Mouse (Mus musculus) midbrain, embryonic 13.5 days (tissue): Measurements from ENCODE around the gene Ntng2. TPM values are rescaled to one million over a fixed set of nuclear protein-coding genes. Genes with fewer than 3 reads are reported as not detected.
A peak's percentile ranks its signal among the peaks of the same experiment; 100 is the strongest.

Experiments
- ATAC-seq: fragments of 200-750 bp; cut with Nextera tagmentation; 2 replicates; pipeline ENCODE4 v1.8.0; 2017; ENCODE audit warnings: mild to moderate bottlenecking, moderate TSS enrichment, moderate library complexity
- H3K27ac ChIP-seq: fragments of 300-500 bp; sonication (generic); 2 replicates; pipeline ENCODE4 v1.5.1; 2015; ENCODE audit warnings: inconsistent platforms, mild to moderate bottlenecking, moderate library complexity
- H3K27me3 ChIP-seq: fragments of 300-500 bp; sonication (generic); 2 replicates; pipeline ENCODE4 v1.6.1; 2015; ENCODE audit warnings: mild to moderate bottlenecking, inconsistent platforms
- H3K36me3 ChIP-seq: fragments of 300-500 bp; sonication (generic); 2 replicates; pipeline ENCODE4 v1.6.1; 2015; ENCODE audit warnings: mild to moderate bottlenecking, inconsistent platforms
- H3K4me1 ChIP-seq: fragments of 300-500 bp; sonication (generic); replicated peaks from 2 replicates; pipeline ENCODE4 v1.6.1; 2015; ENCODE audit warnings: inconsistent platforms
- H3K4me2 ChIP-seq: fragments of 300-500 bp; sonication (generic); replicated peaks from 2 replicates; pipeline ENCODE4 v1.6.1; 2015; ENCODE audit warnings: moderate library complexity, mild to moderate bottlenecking, inconsistent platforms
- H3K4me3 ChIP-seq: fragments of 300-500 bp; sonication (generic); replicated peaks from 2 replicates; pipeline ENCODE4 v1.5.1; 2015; ENCODE audit warnings: mild to moderate bottlenecking, inconsistent platforms
- H3K9ac ChIP-seq: fragments of 300-500 bp; sonication (generic); replicated peaks from 2 replicates; pipeline ENCODE4 v1.6.1; 2015; ENCODE audit warnings: mild to moderate bottlenecking, inconsistent platforms
- H3K9me3 ChIP-seq: fragments of 300-500 bp; sonication (generic); 2 replicates; pipeline ENCODE4 v1.6.1; 2016; ENCODE audit warnings: mild to moderate bottlenecking, inconsistent platforms
- WGBS: fragments of 180-500 bp; shearing (Covaris S2); methylation state at CpG from one replicate; pipeline ENCODE4 v1.1.7; 2015; 5-methylcytosine and 5-hydroxymethylcytosine counted together
- polyA plus RNA-seq: library from polyadenylated mRNA; unstranded; fragments of >200 nt; fragmentation: Nextera tagmentation; extraction: Ambion mirVana; gene quantifications from 2 replicates; pipeline ENCODE4 v1.2.1, GENCODE M21; 2015

Ntng2 gene
- polyA plus RNA-seq, 1 experiment from 2014 or later = 15.6 TPM

DNA sequence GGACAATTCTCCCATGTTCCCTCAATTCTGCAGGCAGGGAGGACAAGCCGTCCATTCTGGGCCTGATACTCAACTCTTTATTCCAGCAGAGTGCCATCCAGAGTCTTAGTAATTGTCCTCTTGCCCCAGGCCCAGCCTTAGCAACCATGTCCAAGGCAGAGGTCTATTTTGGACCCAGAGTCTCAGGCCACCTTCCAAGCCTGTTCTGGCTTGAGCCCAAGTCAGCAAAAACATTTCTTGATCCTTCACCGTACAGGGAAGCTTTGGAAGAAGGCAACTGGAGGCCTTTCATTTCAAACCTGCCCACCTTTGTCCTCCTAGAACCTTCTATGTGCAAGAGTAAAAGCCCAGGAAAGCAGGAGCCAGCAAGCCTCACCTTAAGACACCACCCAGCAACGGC, 17.8 kb downstream of the Ntng2 start:
- 0 out of 2 replicates have a peak, but pooled peaks cover 1% of the 10 kb centered on the region for H3K27me3 ChIP-seq
- no peak overlapping the region for H3K27ac ChIP-seq
- ATAC-seq = no peak
- H3K4me3 ChIP-seq = no peak overlapping the region
- H3K9ac ChIP-seq = no peak overlapping the region
- 87% methylated on average over 3 of the region's 3 CpGs for WGBS
- H3K36me3 ChIP-seq = no peaks in the 10 kb centered on the region
- no peaks in the 10 kb centered on the region for H3K9me3 ChIP-seq
- H3K4me2 ChIP-seq = no peak overlapping the region
- H3K4me1 ChIP-seq = peaks cover 33% of the 10 kb centered on the region

DNA sequence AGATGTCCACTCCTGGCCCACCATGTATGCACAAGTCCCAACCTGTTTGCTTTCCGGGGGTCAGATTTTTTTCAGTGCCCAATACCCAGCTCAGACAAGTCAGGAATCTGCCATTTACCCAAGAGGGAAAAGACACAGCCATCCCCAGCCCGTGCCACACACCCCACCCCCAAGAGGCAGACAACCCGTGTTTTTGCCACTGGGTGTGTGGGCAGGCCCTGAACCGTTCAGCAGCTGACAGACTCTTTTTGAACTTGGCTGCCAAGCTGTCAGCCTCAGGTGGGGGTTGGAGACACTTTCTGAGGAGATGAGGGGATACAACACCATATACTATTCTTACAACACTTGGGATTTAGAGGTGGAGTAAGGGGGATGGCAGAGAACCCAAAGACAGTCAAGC, 18.8 kb downstream of the Ntng2 start:
- H3K9ac ChIP-seq = no peak overlapping the region
- H3K27ac ChIP-seq = no peak overlapping the region
- H3K27me3 ChIP-seq = no peaks in the 10 kb centered on the region
- 77% methylated on average over 4 of the region's 4 CpGs for WGBS
- no peak overlapping the region for H3K4me2 ChIP-seq
- ATAC-seq = no peak
- no peak overlapping the region for H3K4me3 ChIP-seq
- H3K4me1 ChIP-seq = peaks cover 35% of the 10 kb centered on the region
- H3K9me3 ChIP-seq = no peaks in the 10 kb centered on the region
- H3K36me3 ChIP-seq = no peaks in the 10 kb centered on the region

DNA sequence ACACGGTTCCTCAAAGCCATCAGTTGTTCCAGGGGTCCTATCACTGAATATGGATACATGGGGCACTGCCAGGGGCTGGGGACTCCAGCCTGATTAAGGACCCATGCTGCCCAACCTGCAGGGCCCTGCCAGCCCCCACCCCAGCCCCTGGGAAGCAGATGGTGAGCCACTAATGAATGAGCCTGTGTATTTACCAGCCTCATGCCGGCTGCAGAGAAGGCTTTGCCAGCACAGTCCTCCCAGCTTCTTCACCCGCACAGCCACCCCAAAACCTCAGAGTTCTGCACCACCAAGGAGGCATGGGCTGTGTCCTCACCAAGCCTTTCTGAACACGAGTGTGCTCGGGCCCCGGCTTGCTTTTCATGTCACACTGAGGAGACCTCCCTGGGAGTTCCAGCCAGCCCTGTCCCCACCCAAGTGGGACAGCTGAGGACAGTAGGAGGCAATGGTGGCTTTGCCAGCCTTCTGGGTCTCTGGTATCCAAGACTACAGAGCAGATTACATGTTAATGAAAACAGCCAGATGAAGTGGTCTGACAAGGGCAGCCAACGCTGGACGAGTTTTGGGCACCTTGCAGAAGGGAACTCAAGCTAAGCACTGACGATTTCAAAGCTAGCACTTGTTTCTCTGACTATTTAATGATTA, 22.5 kb downstream of the Ntng2 start:
- H3K36me3 ChIP-seq = no peaks in the 10 kb centered on the region
- H3K27ac ChIP-seq = no peak overlapping the region
- no peaks in the 10 kb centered on the region for H3K27me3 ChIP-seq
- no peak overlapping the region for H3K9ac ChIP-seq
- no peak overlapping the region for H3K4me3 ChIP-seq
- no peak overlapping the region for H3K4me2 ChIP-seq
- ATAC-seq = no peak
- 67% methylated on average over 9 of the region's 9 CpGs for WGBS
- H3K4me1 ChIP-seq = peaks cover 27% of the 10 kb centered on the region
- H3K9me3 ChIP-seq = no peaks in the 10 kb centered on the region

DNA sequence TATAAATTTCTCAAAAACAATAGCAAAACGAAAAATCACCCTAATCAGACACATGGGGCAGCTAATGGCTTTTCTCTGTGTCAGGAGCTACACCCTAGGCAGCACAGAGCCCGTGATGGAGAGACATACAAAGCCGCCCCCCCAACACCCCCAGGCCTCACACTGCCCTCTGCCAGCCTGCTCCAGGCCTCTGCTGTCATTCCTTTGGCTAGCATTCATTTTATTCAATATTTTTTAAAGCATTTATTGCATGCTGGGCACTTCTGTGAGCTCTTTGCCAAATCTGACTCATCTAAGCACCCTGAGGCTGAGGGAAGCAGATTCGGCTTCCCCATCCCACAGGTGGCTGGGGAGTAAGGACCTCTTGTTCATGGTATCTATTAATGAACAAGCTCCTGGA, 26.1 kb downstream of the Ntng2 start:
- H3K9ac ChIP-seq = no peak overlapping the region
- H3K27me3 ChIP-seq = no peaks in the 10 kb centered on the region
- peaks cover 24% of the 10 kb centered on the region for H3K4me1 ChIP-seq
- no peak for ATAC-seq
- no peaks in the 10 kb centered on the region for H3K9me3 ChIP-seq
- H3K4me2 ChIP-seq = no peak overlapping the region
- no peaks in the 10 kb centered on the region for H3K36me3 ChIP-seq
- WGBS = 69% methylated on average over 4 of the region's 4 CpGs
- no peak overlapping the region for H3K27ac ChIP-seq
- no peak overlapping the region for H3K4me3 ChIP-seq

DNA sequence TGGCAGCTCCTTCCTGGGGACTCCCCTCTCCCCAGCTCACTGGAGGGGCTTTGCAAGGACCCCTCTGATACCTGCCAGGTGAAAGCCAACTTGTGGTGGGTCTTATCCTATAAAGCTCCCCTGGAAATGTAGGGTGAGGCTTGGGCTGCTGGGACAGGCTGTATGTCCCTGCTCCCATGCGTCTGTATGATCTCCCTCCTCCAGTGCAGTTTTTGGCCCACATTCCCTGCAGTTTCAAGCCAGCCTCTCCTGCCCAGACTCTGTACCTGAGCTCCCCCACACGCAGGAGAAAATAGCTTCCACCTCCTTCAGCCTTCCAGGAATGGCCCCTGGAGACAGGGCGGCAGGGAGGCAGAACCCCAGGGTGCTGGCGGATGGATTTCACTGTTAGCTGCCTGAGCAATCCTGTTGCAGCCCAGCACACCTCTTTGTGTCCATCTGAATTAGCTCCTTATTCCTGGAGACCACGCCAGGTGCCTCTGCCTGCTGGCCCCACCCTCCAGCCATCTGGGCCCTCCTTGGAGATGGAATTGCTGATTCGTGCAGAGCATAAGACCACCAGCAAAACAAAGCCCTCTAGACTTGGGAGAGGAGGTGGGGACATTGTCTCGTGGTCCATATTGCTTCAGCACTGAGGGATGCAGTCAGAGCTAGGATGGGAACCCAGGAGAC, 29.1 kb downstream of the Ntng2 start:
- H3K27ac ChIP-seq = no peak overlapping the region
- no peak overlapping the region for H3K4me3 ChIP-seq
- H3K27me3 ChIP-seq = no peaks in the 10 kb centered on the region
- H3K9me3 ChIP-seq = no peaks in the 10 kb centered on the region
- peaks cover 13% of the 10 kb centered on the region for H3K4me1 ChIP-seq
- H3K9ac ChIP-seq = no peak overlapping the region
- no peaks in the 10 kb centered on the region for H3K36me3 ChIP-seq
- H3K4me2 ChIP-seq = no peak overlapping the region
- ATAC-seq = no peak
- 41% methylated on average over 7 of the region's 7 CpGs for WGBS

DNA sequence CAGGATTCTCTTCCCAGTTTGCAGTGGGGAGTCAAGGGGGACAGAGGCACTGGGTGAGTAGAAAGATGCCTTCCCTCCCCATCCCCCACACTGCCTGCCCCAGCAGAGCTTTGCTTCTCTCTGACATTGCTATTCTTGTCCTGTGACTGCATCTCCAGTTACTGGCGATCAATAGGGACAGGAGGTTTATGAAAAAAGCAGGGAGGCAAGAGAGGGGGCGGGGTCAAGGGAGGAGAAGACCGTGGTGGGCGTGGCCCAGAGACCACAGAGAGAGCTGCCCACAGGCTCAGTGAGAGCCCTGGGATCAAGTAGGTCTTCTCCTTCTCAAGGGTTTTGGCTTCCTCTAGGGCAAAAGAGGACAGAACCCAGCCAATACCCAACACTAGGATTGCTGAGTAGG, 30.5 kb downstream of the Ntng2 start:
- Histone ChIP-seq H3K9ac (no peak overlapping the region), H3K9me3 (no peaks in the 10 kb centered on the region), H3K36me3 (no peaks in the 10 kb centered on the region), H3K27me3 (no peaks in the 10 kb centered on the region), H3K4me2 (no peak overlapping the region), H3K4me3 (no peak overlapping the region), H3K27ac (no peak overlapping the region), H3K4me1 (peaks cover 13% of the 10 kb centered on the region)
- no peak for ATAC-seq
- WGBS = 6% methylated on average over 4 of the region's 4 CpGs

DNA sequence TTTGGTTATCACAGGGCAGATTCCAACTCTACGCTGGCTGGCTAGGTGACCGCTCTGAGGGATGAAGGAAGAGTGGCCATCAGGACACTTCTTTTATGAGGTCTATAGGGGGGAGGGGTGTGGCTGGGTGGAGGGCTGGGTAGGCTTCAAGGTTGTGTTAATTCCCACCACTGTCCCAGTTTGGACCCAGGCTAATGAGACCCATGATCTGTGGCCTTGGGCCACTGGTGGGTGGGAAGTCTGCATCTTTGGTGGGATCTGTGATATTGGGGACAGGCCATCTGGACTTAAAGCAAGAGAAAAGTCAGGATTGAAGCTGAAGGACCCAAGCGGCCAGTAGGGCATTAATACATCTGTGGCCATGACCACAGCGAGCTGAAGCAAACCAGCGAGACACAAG, 34.0 kb downstream of the Ntng2 start:
- 93% methylated on average over 5 of the region's 5 CpGs for WGBS
- no peaks in the 10 kb centered on the region for H3K36me3 ChIP-seq

DNA sequence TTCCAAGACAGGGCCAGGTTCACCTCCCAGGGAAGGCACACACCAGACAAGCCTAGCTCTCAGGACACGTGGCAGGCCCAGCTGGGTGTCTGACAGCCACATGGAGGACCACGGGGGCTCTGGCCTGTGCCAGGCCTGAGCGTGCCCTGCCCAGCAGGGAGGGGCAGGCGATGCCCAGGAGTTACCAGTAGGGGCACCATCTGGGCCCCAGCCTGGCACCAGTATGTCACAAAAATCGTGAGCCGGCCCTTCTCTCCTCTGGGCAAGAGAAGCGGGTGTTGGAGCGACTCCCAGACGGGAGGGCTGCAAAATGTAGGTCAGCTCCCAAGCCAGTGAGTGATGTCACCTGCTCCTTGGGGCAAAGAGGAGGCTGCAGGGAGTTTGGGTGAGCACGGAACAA, 34.9 kb downstream of the Ntng2 start:
- H3K9ac ChIP-seq = no peak overlapping the region
- H3K4me2 ChIP-seq = no peak overlapping the region
- no peak overlapping the region for H3K4me3 ChIP-seq
- H3K4me1 ChIP-seq = peaks cover 8% of the 10 kb centered on the region
- H3K27ac ChIP-seq = no peak overlapping the region
- ATAC-seq = no peak
- H3K9me3 ChIP-seq = no peaks in the 10 kb centered on the region
- no peaks in the 10 kb centered on the region for H3K36me3 ChIP-seq
- WGBS = 66% methylated on average over 10 of the region's 10 CpGs
- no peaks in the 10 kb centered on the region for H3K27me3 ChIP-seq

More for the DNA sequence above, 34.0 kb downstream of the Ntng2 start:
- no peak overlapping the region for H3K4me2 ChIP-seq
- peaks cover 8% of the 10 kb centered on the region for H3K4me1 ChIP-seq
- H3K9me3 ChIP-seq = no peaks in the 10 kb centered on the region
- no peaks in the 10 kb centered on the region for H3K27me3 ChIP-seq
- ATAC-seq = no peak
- no peak overlapping the region for H3K9ac ChIP-seq
- H3K27ac ChIP-seq = no peak overlapping the region
- H3K4me3 ChIP-seq = no peak overlapping the region

DNA sequence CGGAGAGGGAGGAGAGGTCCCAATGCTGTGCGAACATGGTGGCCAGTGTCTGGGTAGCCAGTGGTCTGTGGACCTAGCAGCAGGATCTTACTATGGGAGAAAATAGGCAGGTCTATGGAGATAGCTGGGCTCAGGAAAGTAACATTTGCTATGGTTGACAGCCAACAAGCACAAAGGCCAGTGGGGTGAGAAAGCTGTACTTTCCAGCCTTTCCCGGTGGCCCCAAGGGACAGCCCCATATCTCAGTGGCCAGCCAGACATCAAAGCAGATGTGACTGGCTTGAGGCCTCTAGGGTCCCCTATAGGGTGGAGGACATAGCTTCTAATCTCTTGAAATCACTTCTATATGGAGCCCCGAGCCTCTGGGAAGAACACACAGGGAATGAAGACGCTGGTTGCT, 35.8 kb downstream of the Ntng2 start:
- Histone ChIP-seq H3K4me3 (no peak overlapping the region), H3K27ac (no peak overlapping the region), H3K36me3 (no peaks in the 10 kb centered on the region), H3K9ac (no peak overlapping the region), H3K4me2 (no peak overlapping the region), H3K4me1 (peaks cover under 1% of the 10 kb centered on the region), H3K27me3 (no peaks in the 10 kb centered on the region), H3K9me3 (no peaks in the 10 kb centered on the region)
- WGBS = 84% methylated on average over 5 of the region's 5 CpGs
- no peak for ATAC-seq

DNA sequence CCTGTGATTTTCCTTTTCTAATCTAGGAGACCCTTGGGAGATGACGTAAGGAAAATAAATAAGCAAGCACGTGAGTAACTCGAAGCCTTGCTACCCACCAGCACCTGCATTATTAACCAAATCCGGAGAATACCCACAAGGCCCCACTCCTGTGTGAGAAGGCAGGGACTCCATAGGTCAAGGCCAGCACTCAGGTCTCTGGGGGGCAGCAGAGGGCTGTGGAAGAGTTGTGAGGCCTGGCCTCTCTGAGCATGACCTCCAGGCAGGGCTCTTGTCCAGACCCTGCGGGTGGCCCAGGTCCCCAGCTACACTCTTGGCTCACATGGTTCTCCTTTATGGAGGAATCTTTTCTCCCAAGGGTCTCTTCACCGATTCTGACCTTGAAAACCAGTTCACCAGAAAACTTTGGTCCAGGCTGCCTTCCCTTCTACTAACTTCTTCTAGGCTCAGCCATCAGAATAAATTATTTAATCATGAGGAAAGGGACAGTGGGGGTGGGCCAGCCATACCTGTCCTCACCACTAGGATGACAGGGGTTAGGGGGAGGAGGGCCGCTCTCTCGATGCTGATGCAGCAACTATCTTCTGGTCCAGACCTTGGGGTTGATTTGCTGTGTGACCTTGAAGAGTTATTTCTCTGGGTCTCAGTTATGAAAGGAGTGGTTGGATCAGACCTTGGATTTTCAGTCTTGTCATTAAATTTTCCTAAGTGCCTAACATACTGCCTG, 36.4 kb downstream of the Ntng2 start:
- H3K36me3 ChIP-seq = no peaks in the 10 kb centered on the region
- ATAC-seq = 0 out of 2 replicates have a peak, but pooled peaks have one; percentile 53
- H3K4me2 ChIP-seq = no peak overlapping the region
- no peaks in the 10 kb centered on the region for H3K4me1 ChIP-seq
- H3K4me3 ChIP-seq = no peak overlapping the region
- H3K9me3 ChIP-seq = no peaks in the 10 kb centered on the region
- WGBS = 46% methylated on average over 8 of the region's 8 CpGs
- no peak overlapping the region for H3K27ac ChIP-seq
- H3K9ac ChIP-seq = no peak overlapping the region
- H3K27me3 ChIP-seq = no peaks in the 10 kb centered on the region

DNA sequence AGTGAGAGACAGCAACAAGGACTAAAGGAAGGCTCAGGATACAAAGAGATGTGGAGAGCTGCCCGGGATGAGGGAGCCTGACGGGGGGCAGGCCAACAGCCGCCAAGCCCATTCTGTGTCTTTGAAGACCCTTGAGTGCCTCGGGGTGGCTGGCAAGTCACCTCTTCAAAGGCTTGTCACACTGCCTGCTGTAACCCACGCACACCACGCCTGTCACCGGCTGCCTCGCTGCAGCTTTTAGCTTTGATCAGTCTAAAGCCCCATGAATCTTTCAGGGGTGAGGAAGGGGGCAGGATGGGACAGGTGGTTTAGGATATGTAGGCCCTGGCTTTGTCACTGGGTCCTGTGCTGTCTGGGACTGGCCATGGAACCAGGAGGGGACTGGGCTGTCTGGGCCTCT, 46.6 kb downstream of the Ntng2 start:
- H3K4me1 ChIP-seq = peaks cover 29% of the 10 kb centered on the region
- H3K9me3 ChIP-seq = no peaks in the 10 kb centered on the region
- WGBS = 26% methylated on average over 8 of the region's 8 CpGs
- no peak overlapping the region for H3K27ac ChIP-seq
- 0 out of 2 replicates have a peak, but pooled peaks cover 2% of the 10 kb centered on the region for H3K27me3 ChIP-seq
- no peak overlapping the region for H3K4me3 ChIP-seq
- peak; percentile 37; the same call in 1 of the 2 replicates for ATAC-seq
- H3K9ac ChIP-seq = no peak overlapping the region
- no peak overlapping the region for H3K4me2 ChIP-seq
- no peaks in the 10 kb centered on the region for H3K36me3 ChIP-seq

DNA sequence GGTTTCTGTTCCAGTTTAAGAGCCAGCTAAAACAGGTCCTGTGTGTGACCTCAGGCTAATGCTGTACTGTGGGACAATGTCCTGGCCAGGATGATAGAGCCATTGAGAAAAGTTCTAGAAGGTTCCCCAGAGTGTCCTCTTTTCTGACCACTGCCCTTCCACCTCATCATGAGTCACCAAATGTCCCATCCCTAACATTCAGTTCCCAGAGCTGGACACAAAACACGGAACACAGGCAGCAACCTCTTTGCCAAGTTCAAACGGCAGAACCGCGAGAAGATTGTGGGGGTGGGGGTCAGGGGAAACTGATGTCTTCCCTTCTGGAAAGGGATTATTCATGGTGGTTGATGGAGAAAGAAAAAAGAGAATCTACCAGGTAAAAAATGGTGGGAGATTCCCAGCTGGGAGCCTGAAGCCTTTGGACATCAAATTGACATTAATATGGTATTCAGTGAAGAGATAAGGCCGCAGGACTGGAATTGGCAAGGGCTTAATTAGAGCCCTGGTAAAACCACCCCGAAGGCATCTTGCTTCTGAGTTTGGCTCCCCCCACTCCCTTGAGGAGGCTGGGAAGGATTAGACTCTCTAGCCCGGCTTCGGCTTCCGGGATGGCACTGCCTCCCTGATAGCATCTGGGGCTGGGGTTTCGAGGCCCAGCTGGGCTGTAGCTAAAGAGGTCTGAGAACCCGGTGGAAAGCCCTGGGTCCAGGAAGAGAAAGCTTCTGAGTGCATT, 51.4 kb downstream of the Ntng2 start:
- peaks cover 36% of the 10 kb centered on the region for H3K4me1 ChIP-seq
- 42% methylated on average over 11 of the region's 11 CpGs for WGBS
- H3K36me3 ChIP-seq = no peaks in the 10 kb centered on the region
- no peaks in the 10 kb centered on the region for H3K9me3 ChIP-seq
- peak overlapping the region; percentile 40 for H3K27ac ChIP-seq
- ATAC-seq = no peak
- no peak overlapping the region for H3K4me3 ChIP-seq
- peaks cover 27% of the 10 kb centered on the region for H3K27me3 ChIP-seq
- no peak overlapping the region for H3K4me2 ChIP-seq
- no peak overlapping the region for H3K9ac ChIP-seq
